Mouse (Mus musculus) embryonic facial prominence, embryonic 15.5 days (tissue): ENCODE results near the gene Olfr481. TPM values are rescaled to one million over a fixed set of nuclear protein-coding genes. Genes with fewer than 3 reads are reported as not detected.

Source experiments
- ATAC-seq: fragments of 200-750 bp; cut with Nextera tagmentation; 2 replicates; pipeline ENCODE4 v1.8.0; 2017; ENCODE audit warnings: low read depth, moderate TSS enrichment; ENCODE audit not compliant: insufficient number of reproducible peaks, low FRiP score, low TSS enrichment
- H3K27ac ChIP-seq: fragments of 300-500 bp; sonication (generic); replicated peaks from 2 replicates; pipeline ENCODE4 v1.5.1; 2015; ENCODE audit warnings: mild to moderate bottlenecking, inconsistent platforms
- H3K27me3 ChIP-seq: fragments of 300-500 bp; sonication (generic); 2 replicates; pipeline ENCODE4 v1.6.1; 2015; ENCODE audit warnings: inconsistent platforms
- H3K36me3 ChIP-seq: fragments of 300-500 bp; sonication (generic); 2 replicates; pipeline ENCODE4 v1.6.1; 2015; ENCODE audit warnings: mild to moderate bottlenecking, inconsistent platforms
- H3K4me1 ChIP-seq: fragments of 300-500 bp; sonication (generic); 2 replicates; pipeline ENCODE4 v1.6.1; 2015; ENCODE audit warnings: inconsistent platforms
- H3K4me2 ChIP-seq: fragments of 300-500 bp; sonication (generic); replicated peaks from 2 replicates; pipeline ENCODE4 v1.6.1; 2015; ENCODE audit warnings: mild to moderate bottlenecking, inconsistent platforms
- H3K4me3 ChIP-seq: fragments of 300-500 bp; sonication (generic); replicated peaks from 2 replicates; pipeline ENCODE4 v1.5.1; 2015; ENCODE audit warnings: mild to moderate bottlenecking, inconsistent platforms
- H3K9ac ChIP-seq: fragments of 300-500 bp; sonication (generic); 2 replicates; pipeline ENCODE4 v1.6.1; 2015; ENCODE audit warnings: inconsistent platforms
- H3K9me3 ChIP-seq: fragments of 300-500 bp; sonication (generic); replicated peaks from 2 replicates; pipeline ENCODE4 v1.6.1; 2016; ENCODE audit warnings: inconsistent platforms
- WGBS: fragments of 180-500 bp; shearing (Covaris S2); methylation state at CpG from one replicate; pipeline ENCODE4 v1.1.7; 2015; 5-methylcytosine and 5-hydroxymethylcytosine counted together
- polyA plus RNA-seq: library from polyadenylated mRNA; unstranded; fragments of >200 nt; fragmentation: Nextera tagmentation; extraction: Ambion mirVana; gene quantifications from 2 replicates; pipeline ENCODE4 v1.2.1, GENCODE M21; 2015

Olfr481 gene
- 0.59 and 0.88 TPM in 2 replicates for polyA plus RNA-seq

DNA sequence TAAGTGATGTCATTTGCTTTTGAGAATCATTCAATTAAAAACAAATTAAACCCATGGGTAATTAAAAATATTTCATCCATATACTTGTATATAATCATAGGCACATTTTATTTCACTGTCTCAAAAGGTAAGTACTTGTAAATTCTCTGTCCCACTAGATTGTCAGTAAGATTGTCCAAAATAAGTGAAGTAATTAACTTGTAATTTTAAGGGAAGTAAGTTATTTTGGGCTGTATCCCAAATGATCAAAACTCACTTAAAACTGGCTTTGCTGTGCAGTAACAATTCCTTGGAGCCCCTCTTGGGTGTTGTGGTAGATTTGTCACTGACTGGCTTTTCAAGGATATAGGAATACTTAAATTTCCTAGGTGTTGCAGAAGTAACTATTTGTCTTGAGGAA lies at the start of gene Olfr481:
Olfr481 (plus strand) TSS at position 301 of the 400 bp plus-strand sequence.
- Histone ChIP-seq H3K9me3 (no peaks in the 10 kb centered on the region), H3K9ac (no peak within 1 kb of the TSS), H3K27me3 (no peaks in the 10 kb centered on the region), H3K4me2 (no peak within 1 kb of the TSS), H3K36me3 (no peaks in the 10 kb centered on the region), H3K27ac (no peak within 1 kb of the TSS), H3K4me1 (no peaks in the 10 kb centered on the region), H3K4me3 (no peak within 1 kb of the TSS)
- no peak for ATAC-seq

DNA sequence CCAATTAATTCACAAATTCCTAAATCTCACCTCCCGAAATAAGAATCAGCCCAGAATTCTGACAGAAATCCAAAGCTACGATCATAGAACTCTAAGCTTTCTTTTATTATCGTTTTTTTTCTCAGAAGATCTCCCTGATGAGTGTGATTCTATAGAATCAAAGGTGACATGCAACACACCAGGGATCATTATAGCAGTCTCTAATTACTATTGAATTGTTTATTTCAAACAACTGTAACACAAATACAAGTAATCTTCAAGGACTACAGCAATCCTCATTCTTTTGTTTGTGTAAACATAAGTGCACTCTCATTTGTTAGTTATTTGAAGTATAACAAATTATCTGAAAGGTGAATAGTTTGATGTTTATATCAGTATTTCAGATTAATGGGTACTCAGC lies 45.8 kb upstream of the Olfr481 start, which contains the start of gene Olfr478:
Olfr478 (minus strand) TSS at position 101 of the 400 bp plus-strand sequence.
- WGBS = 87% methylated on average over 3 of the region's 3 CpGs
- no peak within 1 kb of the TSS for H3K9ac ChIP-seq
- H3K4me2 ChIP-seq = no peak within 1 kb of the TSS
- H3K27ac ChIP-seq = no peak within 1 kb of the TSS
- H3K9me3 ChIP-seq = no peaks in the 10 kb centered on the region
- H3K36me3 ChIP-seq = no peaks in the 10 kb centered on the region
- H3K27me3 ChIP-seq = no peaks in the 10 kb centered on the region
- no peak within 1 kb of the TSS for H3K4me3 ChIP-seq
- no peak for ATAC-seq
- no peaks in the 10 kb centered on the region for H3K4me1 ChIP-seq

DNA sequence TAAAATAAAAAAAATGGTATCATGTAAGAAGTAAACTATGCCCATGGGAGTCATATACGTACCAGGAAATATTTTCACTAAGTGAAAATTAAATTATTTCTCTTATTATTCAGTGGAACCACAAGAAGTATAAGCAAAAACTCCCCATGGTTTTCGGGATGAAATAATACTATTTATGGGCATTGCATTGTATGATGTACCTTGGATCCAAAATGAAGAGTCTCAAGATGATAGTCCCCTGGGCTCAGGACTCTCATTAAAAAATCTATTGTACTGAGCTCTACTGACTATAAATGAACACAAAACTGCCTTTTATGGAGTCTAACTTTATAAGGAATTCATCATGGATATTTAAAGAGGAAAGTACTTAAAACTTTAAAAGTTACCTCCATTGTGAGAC lies 29.3 kb upstream of the Olfr481 start, which contains the start of gene Olfr479:
Olfr479 (plus strand) TSS at position 301 of the 400 bp plus-strand sequence.
- no peaks in the 10 kb centered on the region for H3K27me3 ChIP-seq
- H3K4me2 ChIP-seq = no peak within 1 kb of the TSS
- no peak for ATAC-seq
- no peak within 1 kb of the TSS for H3K27ac ChIP-seq
- H3K4me1 ChIP-seq = no peaks in the 10 kb centered on the region
- 81% methylated on average over 2 of the region's 2 CpGs for WGBS
- H3K4me3 ChIP-seq = no peak within 1 kb of the TSS
- no peak within 1 kb of the TSS for H3K9ac ChIP-seq
- no peaks in the 10 kb centered on the region for H3K9me3 ChIP-seq
- H3K36me3 ChIP-seq = no peaks in the 10 kb centered on the region

DNA sequence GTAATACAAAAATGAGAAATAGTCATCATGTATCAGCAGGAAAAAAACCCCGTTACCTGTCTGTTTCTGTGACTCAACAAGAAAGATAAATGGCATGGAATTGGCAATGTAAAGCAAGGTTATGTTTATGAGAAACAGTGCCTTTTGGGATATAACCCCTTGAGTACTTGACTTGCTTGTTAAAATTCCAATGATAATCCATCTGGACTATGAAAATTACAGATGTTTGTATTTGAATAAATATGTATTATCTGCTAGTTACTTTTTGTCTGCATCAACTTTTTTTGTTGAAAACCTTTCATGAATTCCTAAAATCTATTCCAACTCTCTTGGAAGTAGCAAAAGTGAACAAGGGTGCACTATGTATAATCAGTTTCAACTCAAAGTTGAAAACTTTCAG lies 12.4 kb upstream of the Olfr481 start, which contains the start of gene Olfr480:
Olfr480 (minus strand) TSS at position 101 of the 400 bp plus-strand sequence.
- H3K27me3 ChIP-seq = no peaks in the 10 kb centered on the region
- ATAC-seq = no peak
- 66% methylated on average over 1 of the region's 1 CpGs for WGBS
- H3K9me3 ChIP-seq = no peaks in the 10 kb centered on the region; the same call in 1 of the 2 replicates
- H3K36me3 ChIP-seq = no peaks in the 10 kb centered on the region
- H3K4me1 ChIP-seq = no peaks in the 10 kb centered on the region
- no peak within 1 kb of the TSS for H3K4me3 ChIP-seq
- no peak within 1 kb of the TSS for H3K27ac ChIP-seq
- H3K4me2 ChIP-seq = no peak within 1 kb of the TSS
- no peak within 1 kb of the TSS for H3K9ac ChIP-seq

DNA sequence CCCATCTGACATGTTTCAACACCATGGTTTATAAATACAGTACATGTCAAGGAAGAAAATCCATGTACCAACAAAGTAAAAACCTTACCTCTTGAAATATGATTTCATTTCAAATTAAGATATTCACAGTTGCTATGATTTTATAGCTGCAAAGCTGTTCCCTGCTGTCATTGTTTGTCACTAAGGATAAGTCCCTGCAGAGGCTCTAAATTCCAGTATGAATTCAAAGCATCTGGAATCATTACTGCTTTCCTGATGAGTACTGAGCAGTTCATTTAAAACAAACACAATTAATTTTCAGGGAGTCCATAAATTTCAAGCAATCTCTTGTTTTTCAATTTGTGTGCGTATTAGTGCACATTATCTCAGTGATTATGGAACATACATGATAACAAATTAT lies 17.8 kb downstream of the Olfr481 start, which contains the start of gene Olfr482:
Olfr482 (minus strand) TSS at position 101 of the 400 bp plus-strand sequence.
- 81% methylated on average over 1 of the region's 1 CpGs for WGBS
- Histone ChIP-seq H3K27me3 (no peaks in the 10 kb centered on the region), H3K27ac (no peak within 1 kb of the TSS), H3K9ac (no peak within 1 kb of the TSS), H3K36me3 (no peaks in the 10 kb centered on the region), H3K4me3 (no peak within 1 kb of the TSS), H3K9me3 (no peaks in the 10 kb centered on the region), H3K4me2 (no peak within 1 kb of the TSS), H3K4me1 (no peaks in the 10 kb centered on the region)
- ATAC-seq = no peak

DNA sequence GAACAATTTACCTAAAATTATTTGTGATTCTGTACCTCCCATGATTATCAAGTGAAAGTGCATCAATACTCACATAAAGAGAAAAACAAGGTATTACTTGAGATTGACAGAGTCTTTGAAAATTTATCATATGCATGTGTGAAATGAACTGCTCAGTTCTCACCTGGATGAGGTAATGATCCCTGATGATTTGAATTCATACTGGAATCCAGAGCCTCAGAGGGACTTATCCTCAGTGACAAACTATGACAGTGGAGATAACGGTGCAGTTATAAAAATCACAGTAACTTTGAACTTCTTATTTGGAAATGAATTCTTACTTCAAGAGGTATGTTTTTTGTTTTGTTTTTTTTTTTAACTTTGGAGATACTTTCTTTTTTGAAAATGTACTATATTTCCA lies 20.9 kb downstream of the Olfr481 start, which contains the start of gene Olfr483:
Olfr483 (plus strand) TSS at position 301 of the 400 bp plus-strand sequence.
- no peaks in the 10 kb centered on the region for H3K4me1 ChIP-seq

GRCm38 (mm10) chr7:108120681-108121080 lies 41.0 kb downstream of the Olfr481 start:
- WGBS = 17% methylated on average over 1 of the region's 1 CpGs

More for the DNA sequence above, 20.9 kb downstream of the Olfr481 start, which contains the start of gene Olfr483:
- 80% methylated on average over 1 of the region's 1 CpGs for WGBS
- H3K9me3 ChIP-seq = no peaks in the 10 kb centered on the region
- no peaks in the 10 kb centered on the region for H3K27me3 ChIP-seq
- no peak within 1 kb of the TSS for H3K4me2 ChIP-seq
- no peaks in the 10 kb centered on the region for H3K36me3 ChIP-seq
- H3K9ac ChIP-seq = no peak within 1 kb of the TSS
- no peak within 1 kb of the TSS for H3K4me3 ChIP-seq
- no peak for ATAC-seq
- H3K27ac ChIP-seq = no peak within 1 kb of the TSS

GRCm38 (mm10) chr7:108121416-108121815 lies 41.8 kb downstream of the Olfr481 start:
- no peaks in the 10 kb centered on the region for H3K9me3 ChIP-seq
- H3K36me3 ChIP-seq = no peaks in the 10 kb centered on the region
- H3K27me3 ChIP-seq = no peaks in the 10 kb centered on the region
- H3K4me1 ChIP-seq = no peaks in the 10 kb centered on the region
- no peak overlapping the region for H3K27ac ChIP-seq
- WGBS = 65% methylated on average over 1 of the region's 1 CpGs
- ATAC-seq = no peak
- H3K4me3 ChIP-seq = no peak overlapping the region
- no peak overlapping the region for H3K9ac ChIP-seq
- no peak overlapping the region for H3K4me2 ChIP-seq

More at GRCm38 (mm10) chr7:108120681-108121080, 41.0 kb downstream of the Olfr481 start:
- Histone ChIP-seq H3K4me1 (no peaks in the 10 kb centered on the region), H3K4me3 (no peak overlapping the region), H3K4me2 (no peak overlapping the region), H3K27ac (no peak overlapping the region), H3K9me3 (no peaks in the 10 kb centered on the region), H3K27me3 (no peaks in the 10 kb centered on the region), H3K36me3 (no peaks in the 10 kb centered on the region), H3K9ac (no peak overlapping the region)
- ATAC-seq = no peak

DNA sequence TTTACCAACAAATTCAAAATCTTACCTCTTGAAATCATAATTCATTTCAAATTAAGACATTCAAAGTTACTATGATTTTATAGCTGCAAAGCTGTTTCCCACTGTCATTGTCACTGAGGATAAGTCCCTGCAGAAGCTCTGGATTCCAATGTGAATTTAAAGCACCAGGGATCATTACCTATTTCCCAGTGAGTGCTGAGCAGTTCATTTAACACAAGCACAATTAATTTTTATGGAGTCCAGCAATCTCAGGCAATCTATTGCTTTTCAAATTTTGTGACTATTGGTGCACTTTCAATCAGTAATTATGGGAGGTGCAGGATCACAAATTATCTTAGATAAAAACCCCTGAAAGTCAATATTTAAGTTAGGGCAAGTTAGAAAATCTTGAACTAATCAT lies 47.7 kb downstream of the Olfr481 start, which contains the start of gene Olfr484:
Olfr484 (minus strand) TSS at position 101 of the 400 bp plus-strand sequence.
- Histone ChIP-seq H3K4me2 (no peak within 1 kb of the TSS), H3K4me1 (no peaks in the 10 kb centered on the region), H3K36me3 (no peaks in the 10 kb centered on the region), H3K4me3 (no peak within 1 kb of the TSS), H3K9ac (no peak within 1 kb of the TSS), H3K9me3 (no peaks in the 10 kb centered on the region), H3K27me3 (no peaks in the 10 kb centered on the region), H3K27ac (no peak within 1 kb of the TSS)
- no peak for ATAC-seq

Other genes with a start within 250 kb of the Olfr481 start
- not detected in 2 replicates for gene Olfr470, start 232.4 kb upstream of the Olfr481 start, polyA plus RNA-seq
- 0.15 TPM in 1 of 2 replicates, not detected in the other for gene Olfr472, start 182.0 kb upstream of the Olfr481 start, polyA plus RNA-seq
- gene Olfr473, start 149.4 kb upstream of the Olfr481 start, polyA plus RNA-seq = not detected in 2 replicates
- gene Olfr474, start 125.2 kb upstream of the Olfr481 start, polyA plus RNA-seq = not detected in 2 replicates
- not detected in 2 replicates for gene Olfr476, start 115.1 kb upstream of the Olfr481 start, polyA plus RNA-seq
- gene Olfr477, start 93.2 kb upstream of the Olfr481 start, polyA plus RNA-seq = not detected in 2 replicates
- gene Olfr478, start 45.9 kb upstream of the Olfr481 start, polyA plus RNA-seq = 0.16 TPM in 1 of 2 replicates, not detected in the other
- gene Olfr479, start 29.2 kb upstream of the Olfr481 start, polyA plus RNA-seq = 0.05 and 0.09 TPM in 2 replicates
- gene Olfr480, start 12.5 kb upstream of the Olfr481 start, polyA plus RNA-seq = not detected in 2 replicates
- gene Olfr482, start 17.7 kb downstream of the Olfr481 start, polyA plus RNA-seq = 0.12 TPM in 1 of 2 replicates, not detected in the other
- 0.11 TPM in 1 of 2 replicates, not detected in the other for gene Olfr483, start 21.0 kb downstream of the Olfr481 start, polyA plus RNA-seq
- 0.15 TPM in 1 of 2 replicates, not detected in the other for gene Olfr484, start 47.6 kb downstream of the Olfr481 start, polyA plus RNA-seq
- 0.30 and 0.69 TPM in 2 replicates for gene Olfr485, start 80.0 kb downstream of the Olfr481 start, polyA plus RNA-seq
- not detected in 2 replicates for gene Olfr486, start 92.9 kb downstream of the Olfr481 start, polyA plus RNA-seq
- 0.29 TPM in 1 of 2 replicates, not detected in the other for gene Olfr487, start 134.8 kb downstream of the Olfr481 start, polyA plus RNA-seq
- 0.04 and 0.24 TPM in 2 replicates for gene Olfr488, start 178.5 kb downstream of the Olfr481 start, polyA plus RNA-seq
- gene Olfr490, start 209.1 kb downstream of the Olfr481 start, polyA plus RNA-seq = not detected in 2 replicates
- 0.12 TPM in 1 of 2 replicates, not detected in the other for gene Olfr491, start 233.6 kb downstream of the Olfr481 start, polyA plus RNA-seq
- 0.17 TPM in 1 of 2 replicates, not detected in the other for gene Olfr492, start 243.8 kb downstream of the Olfr481 start, polyA plus RNA-seq